Mouse (Mus musculus) kidney, embryonic 14.5 days (tissue): ENCODE measurements around the gene Tnrc6c. TPM values are rescaled to one million over a fixed set of nuclear protein-coding genes. Genes with fewer than 3 reads are reported as not detected.

Source experiments
- ATAC-seq: fragments of 200-750 bp; cut with Nextera tagmentation; 2 replicates; pipeline ENCODE4 v1.8.0; 2017; ENCODE audit warnings: moderate number of reproducible peaks, mild to moderate bottlenecking, moderate TSS enrichment, moderate library complexity; ENCODE audit not compliant: low FRiP score, low TSS enrichment
- H3K27ac ChIP-seq: fragments of 300-500 bp; sonication (generic); 2 replicates; pipeline ENCODE4 v1.5.1; 2014; ENCODE audit warnings: low read depth, mild to moderate bottlenecking, low read length, moderate library complexity, mixed read lengths
- H3K27me3 ChIP-seq: fragments of 300-500 bp; sonication (generic); 2 replicates; pipeline ENCODE4 v1.6.1; 2014; ENCODE audit warnings: mild to moderate bottlenecking, low read length; ENCODE audit not compliant: control insufficient read depth, insufficient read depth
- H3K36me3 ChIP-seq: fragments of 300-500 bp; sonication (generic); 2 replicates; pipeline ENCODE4 v1.6.1; 2014; ENCODE audit warnings: low read length, mixed read lengths; ENCODE audit not compliant: control insufficient read depth, insufficient read depth
- H3K4me1 ChIP-seq: fragments of 300-500 bp; sonication (generic); 2 replicates; pipeline ENCODE4 v1.6.1; 2014; ENCODE audit warnings: low read length, mixed read lengths; ENCODE audit not compliant: control insufficient read depth, insufficient read depth
- H3K4me2 ChIP-seq: fragments of 300-500 bp; sonication (generic); replicated peaks from 2 replicates; pipeline ENCODE4 v1.6.1; 2014; ENCODE audit warnings: low read depth, mild to moderate bottlenecking, low read length
- H3K4me3 ChIP-seq: fragments of 300-500 bp; sonication (generic); 2 replicates; pipeline ENCODE4 v1.5.1; 2014; ENCODE audit warnings: mild to moderate bottlenecking, low read length
- H3K9ac ChIP-seq: fragments of 300-500 bp; sonication (generic); 2 replicates; pipeline ENCODE4 v1.6.1; 2014; ENCODE audit warnings: low read depth, mild to moderate bottlenecking, low read length, moderate library complexity
- H3K9me3 ChIP-seq: fragments of 300-500 bp; sonication (generic); 2 replicates; pipeline ENCODE4 v1.6.1; 2016; ENCODE audit warnings: low read length; ENCODE audit not compliant: control insufficient read depth
- WGBS: fragments of 180-500 bp; shearing (Covaris S2); extraction: QIAGEN DNeasy Blood & Tissue Kit; methylation state at CpG from one replicate; pipeline ENCODE4 v1.1.7; 2014; 5-methylcytosine and 5-hydroxymethylcytosine counted together
- polyA plus RNA-seq: library from polyadenylated mRNA; unstranded; fragments of >200 nt; fragmentation: Nextera tagmentation; extraction: Ambion mirVana; gene quantifications from 2 replicates; pipeline ENCODE4 v1.2.1, GENCODE M21; 2014

Gene Tnrc6c
- polyA plus RNA-seq, result 11.5 and 13.2 TPM in 2 replicates

DNA sequence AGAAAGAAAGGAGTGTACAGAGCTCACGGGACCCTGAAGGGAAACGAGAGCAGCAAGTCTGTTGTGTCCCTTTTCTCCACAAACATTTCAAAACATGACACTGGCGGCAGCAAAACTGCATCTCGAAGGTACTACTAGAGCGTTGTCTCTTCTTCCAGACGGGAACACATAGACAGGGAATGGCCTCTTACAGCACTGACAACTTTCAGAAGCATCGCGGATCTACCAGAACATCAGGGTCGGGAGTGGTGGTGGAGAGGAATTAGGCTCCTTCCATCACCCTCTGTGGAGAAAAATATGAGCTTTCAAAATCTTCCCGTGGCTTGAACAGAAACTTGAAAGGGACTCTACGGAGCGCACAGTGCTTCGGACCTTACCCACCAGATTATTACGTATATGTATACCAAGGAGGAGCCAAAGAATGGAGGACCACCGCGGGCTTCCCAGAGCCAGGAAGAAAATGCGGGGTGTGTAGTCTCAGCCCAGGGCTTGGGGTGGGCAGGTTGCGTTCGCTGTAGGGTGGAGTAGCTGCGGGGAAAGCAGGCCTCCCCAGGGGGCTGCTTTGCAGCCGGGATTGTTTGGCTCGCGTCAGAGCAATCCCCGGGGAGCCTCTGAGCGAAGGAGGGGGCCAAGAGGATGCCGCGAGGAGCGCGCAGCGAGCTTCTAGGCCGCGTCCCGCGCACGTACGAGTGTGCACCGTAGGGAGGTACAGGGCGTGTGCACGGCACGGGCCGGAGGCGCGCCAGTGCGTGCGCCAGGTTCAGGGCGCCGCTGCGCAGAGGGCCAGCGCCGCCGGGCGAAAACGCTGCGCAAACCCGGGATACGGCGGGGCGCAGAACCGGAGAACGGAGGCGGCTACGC, at the start of gene Tnrc6c:
TSS of gene Tnrc6c (plus strand) at position 799 of the 861 bp plus-strand sequence.
- Histone ChIP-seq H3K36me3 (no peaks in the 10 kb centered on the region), H3K4me2 (peak within 1 kb of the TSS; percentile 92), H3K9me3 (no peaks in the 10 kb centered on the region), H3K4me1 (peaks cover 21% of the 10 kb centered on the region), H3K27me3 (peaks cover 5% of the 10 kb centered on the region; the same call in 1 of the 2 replicates), H3K9ac (peak within 1 kb of the TSS; percentile 98), H3K27ac (peak within 1 kb of the TSS; percentile 87), H3K4me3 (peak within 1 kb of the TSS; percentile 82)
- peak; percentile 90 for ATAC-seq
- WGBS, result under 1% methylated on average over 52 of the region's 62 CpGs

DNA sequence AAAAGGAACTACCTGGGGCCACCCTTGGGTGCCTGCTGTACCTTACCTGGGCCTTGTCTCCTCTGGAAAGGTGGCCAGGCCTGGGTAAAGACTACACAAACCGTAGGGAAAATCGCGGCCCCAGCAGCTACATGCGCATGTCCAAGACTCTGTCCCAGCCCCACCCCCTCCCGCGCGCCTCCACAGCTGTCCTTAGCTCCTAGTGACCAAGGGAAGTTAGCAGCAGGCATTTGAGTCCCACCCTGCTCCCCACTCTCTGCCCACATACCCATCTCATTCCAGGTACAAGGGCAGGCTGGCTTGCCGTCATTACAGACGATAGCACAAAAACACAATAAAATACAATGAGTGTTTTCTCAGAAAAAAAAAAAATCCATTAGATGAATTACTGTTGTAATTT, 48.0 kb upstream of the Tnrc6c start:
- WGBS, result 28% methylated on average over 9 of the region's 9 CpGs
- no peak overlapping the region for H3K4me3 ChIP-seq
- no peak overlapping the region for H3K27ac ChIP-seq
- H3K36me3 ChIP-seq, result no peaks in the 10 kb centered on the region
- peaks cover 14% of the 10 kb centered on the region for H3K27me3 ChIP-seq
- no peak overlapping the region for H3K9ac ChIP-seq
- peaks cover 14% of the 10 kb centered on the region; the same call in 1 of the 2 replicates for H3K4me1 ChIP-seq
- peak overlapping the region; percentile 22 for H3K4me2 ChIP-seq
- no peak for ATAC-seq
- H3K9me3 ChIP-seq, result no peaks in the 10 kb centered on the region

DNA sequence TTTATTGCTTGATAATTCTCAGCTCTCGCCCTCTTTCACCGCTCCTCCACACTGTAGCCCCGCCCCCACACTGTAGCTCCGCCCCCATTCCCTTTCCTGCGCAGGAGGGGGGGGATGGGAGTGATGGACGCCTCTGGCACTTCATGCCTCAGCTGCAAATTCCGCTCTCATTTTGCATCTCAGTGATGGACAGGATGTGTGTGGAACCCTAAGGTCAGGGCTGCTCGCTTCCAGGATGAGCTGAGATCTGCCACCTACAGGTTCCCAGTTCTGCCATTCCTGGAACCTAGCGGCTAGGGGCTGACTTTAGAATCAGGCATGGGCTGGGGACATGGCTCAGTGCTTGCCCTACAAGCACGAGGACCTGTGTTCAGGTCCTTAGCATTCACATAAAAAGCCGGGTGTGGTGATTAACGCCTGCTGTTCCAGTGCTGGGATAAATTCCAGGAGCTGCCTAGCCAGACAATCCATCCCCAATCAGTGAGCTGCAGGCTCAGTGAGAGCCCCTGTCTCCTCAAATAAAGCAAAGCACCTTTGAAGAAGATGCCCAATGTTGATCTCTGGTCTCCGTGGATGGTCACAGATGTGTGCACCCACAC, 47.4 kb upstream of the Tnrc6c start:
- no peak for ATAC-seq
- H3K27me3 ChIP-seq, result peaks cover 8% of the 10 kb centered on the region
- no peak overlapping the region for H3K27ac ChIP-seq
- no peak overlapping the region for H3K4me3 ChIP-seq
- H3K9ac ChIP-seq, result no peak overlapping the region
- peak overlapping the region; percentile 22; the same call in 1 of the 2 replicates for H3K4me2 ChIP-seq
- no peaks in the 10 kb centered on the region for H3K9me3 ChIP-seq
- H3K36me3 ChIP-seq, result no peaks in the 10 kb centered on the region
- WGBS, result 8% methylated on average over 13 of the region's 13 CpGs
- H3K4me1 ChIP-seq, result peaks cover 18% of the 10 kb centered on the region; the same call in 1 of the 2 replicates

DNA sequence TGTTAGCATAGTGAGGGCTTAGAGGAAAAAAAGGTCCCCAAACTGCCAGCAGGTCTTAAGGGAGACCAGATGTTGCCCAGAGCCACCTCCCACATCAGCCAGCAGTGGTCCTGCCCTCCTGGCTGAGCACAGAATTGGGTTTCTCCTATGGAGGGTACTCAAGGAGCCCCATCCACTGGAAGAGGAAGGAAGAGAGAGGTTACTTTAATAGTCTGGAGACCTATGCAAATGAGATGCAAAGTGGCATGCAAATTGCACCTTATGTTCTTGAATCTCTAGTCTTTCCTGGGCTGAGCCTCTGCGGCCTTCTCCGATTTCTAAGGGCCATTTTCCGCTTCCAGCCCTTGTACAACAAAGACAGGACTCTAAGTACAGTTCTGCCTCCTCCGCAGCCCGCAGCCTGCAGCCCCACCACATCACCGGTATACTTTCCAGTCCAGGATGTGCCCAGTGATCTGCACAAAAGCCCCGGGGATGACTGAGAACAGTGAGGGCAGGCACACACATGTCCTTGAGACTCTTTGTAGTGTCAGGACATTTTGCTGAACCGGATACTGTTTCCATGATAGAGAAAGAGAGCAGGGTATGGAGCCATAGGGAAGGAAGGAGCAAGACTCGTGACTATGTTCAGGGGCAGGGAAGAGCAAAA, 45.8 kb upstream of the Tnrc6c start:
- Histone ChIP-seq H3K4me1 (peaks cover 18% of the 10 kb centered on the region; the same call in 1 of the 2 replicates), H3K4me3 (no peak overlapping the region), H3K4me2 (no peak overlapping the region), H3K27me3 (peaks cover 10% of the 10 kb centered on the region), H3K36me3 (no peaks in the 10 kb centered on the region), H3K27ac (no peak overlapping the region), H3K9ac (no peak overlapping the region), H3K9me3 (no peaks in the 10 kb centered on the region)
- WGBS, result 48% methylated on average over 9 of the region's 9 CpGs
- no peak for ATAC-seq

DNA sequence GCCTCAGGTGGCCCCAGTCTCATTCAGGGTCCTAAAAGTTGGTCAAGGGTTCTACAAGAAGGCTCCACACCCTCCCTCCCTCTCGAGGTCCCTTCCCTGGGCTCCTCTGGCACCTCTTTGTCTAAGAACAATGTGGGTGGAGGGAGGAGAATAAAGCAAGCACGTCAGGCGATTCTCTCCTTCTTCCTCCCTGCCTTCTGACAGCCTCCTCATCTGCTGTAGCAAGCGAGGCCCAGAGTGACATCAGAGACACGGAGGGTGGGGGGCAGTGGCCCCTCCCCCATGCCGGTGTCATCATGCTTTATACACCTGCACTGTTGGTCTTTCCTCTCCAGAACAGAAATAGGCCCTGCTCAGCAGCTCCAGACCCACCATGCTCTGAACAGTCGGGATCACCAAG, 45.1 kb upstream of the Tnrc6c start:
- Histone ChIP-seq H3K4me1 (peaks cover 18% of the 10 kb centered on the region; the same call in 1 of the 2 replicates), H3K27me3 (peaks cover 10% of the 10 kb centered on the region), H3K9me3 (no peaks in the 10 kb centered on the region), H3K9ac (no peak overlapping the region), H3K4me3 (no peak overlapping the region), H3K36me3 (no peaks in the 10 kb centered on the region), H3K27ac (no peak overlapping the region), H3K4me2 (no peak overlapping the region)
- no peak for ATAC-seq
- 43% methylated on average over 7 of the region's 7 CpGs for WGBS

DNA sequence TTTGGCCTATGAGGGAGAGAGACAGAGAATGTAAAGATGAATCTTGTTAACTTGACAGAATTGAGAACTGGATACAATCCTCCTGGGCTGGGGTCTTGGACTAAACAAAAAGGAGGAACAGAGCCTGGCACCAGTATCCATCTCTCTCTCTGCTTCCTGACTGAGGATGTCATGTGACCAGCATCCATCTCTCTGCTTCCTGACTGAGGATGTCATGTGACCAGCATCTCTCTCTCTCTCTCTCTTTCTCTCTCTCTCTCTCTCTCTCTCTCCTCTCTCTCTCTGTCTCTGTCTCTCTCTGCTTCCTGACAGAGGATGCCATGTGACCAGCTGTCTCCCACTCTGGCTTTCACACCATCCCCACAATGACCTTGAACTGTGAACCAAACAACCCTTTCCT, 43.5 kb upstream of the Tnrc6c start:
- H3K4me2 ChIP-seq, result peak overlapping the region; percentile 45
- H3K9me3 ChIP-seq, result no peaks in the 10 kb centered on the region
- H3K9ac ChIP-seq, result no peak overlapping the region
- no peak overlapping the region for H3K27ac ChIP-seq
- peaks cover 17% of the 10 kb centered on the region for H3K27me3 ChIP-seq
- ATAC-seq, result no peak
- no peaks in the 10 kb centered on the region for H3K36me3 ChIP-seq
- H3K4me1 ChIP-seq, result peaks cover 18% of the 10 kb centered on the region; the same call in 1 of the 2 replicates
- H3K4me3 ChIP-seq, result no peak overlapping the region

DNA sequence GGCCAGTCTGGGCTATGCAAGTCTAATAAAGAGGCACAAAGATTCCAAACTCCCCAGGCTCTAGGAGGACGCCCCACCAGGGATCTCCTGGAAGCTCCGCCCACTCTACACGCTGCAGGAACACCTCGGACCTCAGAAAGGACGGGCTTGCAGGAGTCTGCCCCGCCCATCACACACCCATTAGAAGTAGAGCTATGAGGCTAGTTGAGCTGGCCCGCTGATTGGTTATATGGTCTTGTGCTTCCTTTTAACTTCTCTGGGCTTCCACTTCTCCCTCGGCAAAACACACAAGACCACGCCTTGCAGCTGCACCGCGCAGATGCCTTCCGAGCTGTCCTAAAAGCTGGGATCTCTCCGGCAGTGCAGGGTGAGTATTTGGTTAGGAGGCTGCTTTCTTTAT, 43.0 kb upstream of the Tnrc6c start:
- peak; percentile 74; the same call in 1 of the 2 replicates for ATAC-seq
- H3K4me3 ChIP-seq, result peak overlapping the region; percentile 22; the same call in 1 of the 2 replicates
- no peaks in the 10 kb centered on the region for H3K36me3 ChIP-seq
- H3K4me1 ChIP-seq, result peaks cover 15% of the 10 kb centered on the region; the same call in 1 of the 2 replicates
- H3K27me3 ChIP-seq, result peaks cover 21% of the 10 kb centered on the region
- H3K4me2 ChIP-seq, result peak overlapping the region; percentile 45
- H3K27ac ChIP-seq, result no peak overlapping the region
- no peaks in the 10 kb centered on the region for H3K9me3 ChIP-seq
- H3K9ac ChIP-seq, result no peak overlapping the region
- 4% methylated on average over 13 of the region's 13 CpGs for WGBS

DNA sequence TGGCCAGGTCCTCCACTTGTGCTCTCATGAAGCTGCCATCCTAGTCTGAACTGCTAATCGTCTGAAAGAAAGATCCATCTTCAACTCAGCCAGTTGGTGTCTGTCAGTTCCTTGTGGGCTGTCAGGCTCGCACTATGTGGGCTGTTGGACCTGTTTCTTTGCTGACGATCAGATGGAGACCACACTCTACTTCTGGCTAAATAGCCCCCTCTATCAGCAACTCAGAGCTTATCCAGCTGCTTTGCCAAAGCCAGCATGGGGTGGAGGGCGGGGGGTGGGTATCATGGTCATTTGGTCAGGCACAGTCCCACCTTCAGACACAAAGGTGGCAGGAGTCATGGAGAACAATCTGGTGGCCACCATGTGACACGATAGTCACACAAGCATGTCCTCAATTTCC, 42.2 kb upstream of the Tnrc6c start:
- 40% methylated on average over 5 of the region's 5 CpGs for WGBS
- Histone ChIP-seq H3K36me3 (no peaks in the 10 kb centered on the region), H3K4me1 (peaks cover 7% of the 10 kb centered on the region; the same call in 1 of the 2 replicates), H3K4me2 (no peak overlapping the region), H3K9ac (no peak overlapping the region), H3K9me3 (no peaks in the 10 kb centered on the region), H3K27me3 (peaks cover 25% of the 10 kb centered on the region), H3K4me3 (no peak overlapping the region), H3K27ac (no peak overlapping the region)
- no peak for ATAC-seq
